Mouse (Mus musculus): ENCODE results near the gene Mfsd12. TPM values are rescaled to one million over a fixed set of nuclear protein-coding genes. Genes with fewer than 3 reads are reported as not detected.

Mfsd12 gene
- polyA plus RNA-seq (2015; fragmentation: Nextera tagmentation; extraction: Ambion mirVana) = 10.7 and 11.1 TPM in 2 replicates

GRCm38 (mm10) chr10:81356991-81357844 lies at the start of gene Mfsd12:
Gene Mfsd12 (plus strand): TSS chr10:81357491.
- no peaks in the 10 kb centered on the region for H3K27me3 ChIP-seq (replicated peaks)
- H3K9ac ChIP-seq = peak within 1 kb of the TSS; percentile 96
- H3K4me3 ChIP-seq = peak within 1 kb of the TSS; percentile 92
- 2% methylated on average over 79 of the region's 79 CpGs for WGBS
- peak within 1 kb of the TSS; percentile 99 for H3K4me2 ChIP-seq
- H3K9me3 ChIP-seq = no peaks in the 10 kb centered on the region
- H3K27ac ChIP-seq (replicated peaks) = peak within 1 kb of the TSS; percentile 70
- ATAC-seq (ENCODE audit: extremely low read depth, insufficient number of reproducible peaks, low FRiP score, low TSS enrichment) = peak; percentile 83
- H3K4me1 ChIP-seq = peaks cover 54% of the 10 kb centered on the region
- peaks cover 14% of the 10 kb centered on the region for H3K36me3 ChIP-seq

DNA sequence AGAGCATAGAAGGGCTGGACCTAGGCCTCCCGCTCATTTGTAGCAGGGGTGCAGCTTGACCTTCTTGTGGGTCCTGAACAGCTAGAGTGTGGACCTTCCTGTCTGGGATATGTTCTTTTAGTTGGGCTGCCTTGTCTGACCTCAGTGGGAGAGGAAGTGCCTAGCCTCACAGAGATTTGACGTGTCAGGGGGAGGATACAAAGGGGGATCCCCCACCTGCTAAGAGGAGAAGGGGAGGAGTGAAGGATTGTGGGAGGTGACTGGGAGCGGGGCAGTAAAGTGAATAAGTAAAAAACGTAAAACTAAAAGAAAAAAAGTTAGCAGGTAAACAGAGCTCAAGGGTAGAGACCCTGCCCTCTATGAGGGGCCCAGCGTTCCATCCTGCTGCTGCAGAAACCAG lies 47.7 kb upstream of the Mfsd12 start:
- WGBS = 89% methylated on average over 5 of the region's 5 CpGs
- H3K9me3 ChIP-seq = no peaks in the 10 kb centered on the region
- peaks cover 6% of the 10 kb centered on the region for H3K4me1 ChIP-seq
- H3K9ac ChIP-seq = no peak overlapping the region
- H3K27me3 ChIP-seq (replicated peaks) = no peaks in the 10 kb centered on the region
- ATAC-seq (ENCODE audit: extremely low read depth, insufficient number of reproducible peaks, low FRiP score, low TSS enrichment) = no peak
- peaks cover 91% of the 10 kb centered on the region for H3K36me3 ChIP-seq
- H3K4me3 ChIP-seq = no peak overlapping the region
- no peak overlapping the region for H3K4me2 ChIP-seq
- no peak overlapping the region for H3K27ac ChIP-seq (replicated peaks)

DNA sequence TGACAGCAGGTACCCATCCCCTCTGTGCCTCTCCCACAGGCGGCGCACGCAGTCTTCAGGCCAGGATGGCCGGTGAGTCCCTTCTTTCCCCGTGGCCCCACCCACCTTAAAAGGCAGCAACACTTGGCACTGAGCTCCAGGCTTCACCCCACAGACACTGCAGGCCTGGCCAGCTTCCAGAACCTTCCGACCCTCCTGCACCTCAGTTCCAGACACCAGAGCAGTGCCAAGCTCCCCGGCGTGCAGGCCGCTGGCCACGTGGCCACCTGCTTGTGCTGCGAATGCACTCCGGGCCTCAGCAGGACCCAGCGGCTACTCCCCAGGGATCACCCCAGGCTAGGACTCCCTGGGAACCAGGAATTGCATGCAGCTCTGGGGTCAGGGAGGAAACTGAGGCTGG lies 43.7 kb upstream of the Mfsd12 start:
- Histone ChIP-seq H3K4me1 (peaks cover 25% of the 10 kb centered on the region), H3K36me3 (peaks cover 90% of the 10 kb centered on the region), H3K4me3 (no peak overlapping the region), H3K27ac (replicated peaks) (no peak overlapping the region), H3K27me3 (replicated peaks) (no peaks in the 10 kb centered on the region), H3K9me3 (no peaks in the 10 kb centered on the region), H3K4me2 (no peak overlapping the region), H3K9ac (no peak overlapping the region)
- no peak for ATAC-seq (ENCODE audit: extremely low read depth, insufficient number of reproducible peaks, low FRiP score, low TSS enrichment)
- WGBS = 93% methylated on average over 13 of the region's 13 CpGs

DNA sequence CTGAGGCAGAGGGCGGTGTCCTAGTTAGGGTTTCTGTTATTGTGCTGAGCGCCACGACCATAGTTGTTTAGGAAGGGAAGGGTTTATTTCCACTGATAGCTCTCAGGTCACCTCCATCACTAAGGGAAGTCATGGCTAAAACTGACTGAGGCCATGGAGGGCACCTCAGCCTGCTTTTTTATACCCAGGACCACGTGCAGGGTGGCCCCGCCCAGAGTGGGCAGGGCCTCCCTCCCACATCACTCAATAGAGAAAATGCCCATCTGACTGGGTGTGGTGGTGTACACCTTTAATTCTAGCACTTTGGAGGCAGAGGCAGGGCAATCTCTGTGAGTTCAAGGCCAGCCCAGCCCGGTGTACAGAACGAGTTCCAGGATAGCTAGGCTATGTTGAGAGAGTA lies 43.1 kb upstream of the Mfsd12 start:
- Histone ChIP-seq H3K9me3 (no peaks in the 10 kb centered on the region), H3K4me3 (no peak overlapping the region), H3K27me3 (replicated peaks) (no peaks in the 10 kb centered on the region), H3K27ac (replicated peaks) (no peak overlapping the region), H3K4me1 (peaks cover 32% of the 10 kb centered on the region), H3K4me2 (no peak overlapping the region), H3K36me3 (peaks cover 87% of the 10 kb centered on the region), H3K9ac (no peak overlapping the region)
- 81% methylated on average over 7 of the region's 7 CpGs for WGBS
- no peak for ATAC-seq (ENCODE audit: extremely low read depth, insufficient number of reproducible peaks, low FRiP score, low TSS enrichment)

GRCm38 (mm10) chr10:81315587-81315986 lies 41.7 kb upstream of the Mfsd12 start:
- no peak overlapping the region for H3K27ac ChIP-seq (replicated peaks)
- H3K36me3 ChIP-seq = peaks cover 73% of the 10 kb centered on the region
- H3K9ac ChIP-seq = no peak overlapping the region
- H3K4me1 ChIP-seq = peaks cover 39% of the 10 kb centered on the region
- WGBS = 87% methylated on average over 16 of the region's 16 CpGs
- no peak for ATAC-seq (ENCODE audit: extremely low read depth, insufficient number of reproducible peaks, low FRiP score, low TSS enrichment)
- no peak overlapping the region for H3K4me3 ChIP-seq
- H3K9me3 ChIP-seq = no peaks in the 10 kb centered on the region
- no peaks in the 10 kb centered on the region for H3K27me3 ChIP-seq (replicated peaks)
- no peak overlapping the region for H3K4me2 ChIP-seq

DNA sequence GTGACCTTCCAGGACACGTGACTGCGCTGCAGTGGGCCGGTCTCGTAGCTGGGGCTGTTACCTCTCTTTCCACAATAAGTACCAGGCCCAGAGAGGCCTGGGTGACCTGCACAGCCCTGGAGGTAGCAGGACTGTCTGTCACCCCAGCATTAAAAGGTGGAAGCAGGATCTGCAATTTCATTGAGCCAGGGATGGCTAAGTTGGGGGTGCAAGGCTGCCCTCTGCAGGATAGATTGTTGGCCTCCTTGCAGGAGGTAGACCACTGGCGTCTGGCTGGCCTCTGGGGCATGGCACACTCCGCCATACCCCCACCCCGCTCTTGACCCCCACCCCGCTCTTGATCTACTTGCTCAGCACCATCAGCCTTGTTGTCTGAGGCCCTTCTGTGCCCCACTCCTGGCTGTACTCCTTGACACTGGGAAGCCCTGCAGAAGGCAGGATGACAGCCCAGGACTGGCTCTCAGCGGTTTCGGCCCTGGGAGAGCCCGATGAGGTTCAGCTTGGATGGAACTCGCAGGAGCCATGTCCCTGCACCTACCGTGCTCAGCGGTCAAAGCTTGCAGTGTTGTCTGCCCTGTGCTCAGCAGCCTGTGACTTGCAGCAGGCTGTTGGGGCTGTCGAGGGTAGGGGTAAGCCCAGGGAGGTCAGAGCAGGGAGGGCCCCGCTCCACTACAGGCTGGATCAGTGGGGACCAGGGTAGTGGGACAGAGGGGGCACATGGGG lies 40.8 kb upstream of the Mfsd12 start:
- Histone ChIP-seq H3K9ac (peak overlapping the region; percentile 76), H3K9me3 (no peaks in the 10 kb centered on the region), H3K4me2 (peak overlapping the region; percentile 64), H3K4me1 (peaks cover 40% of the 10 kb centered on the region), H3K36me3 (peaks cover 64% of the 10 kb centered on the region), H3K4me3 (peak overlapping the region; percentile 34), H3K27ac (replicated peaks) (0 out of 2 replicates have a peak overlapping the region, but pooled peaks have one; percentile 29), H3K27me3 (replicated peaks) (no peaks in the 10 kb centered on the region)
- no peak for ATAC-seq (ENCODE audit: extremely low read depth, insufficient number of reproducible peaks, low FRiP score, low TSS enrichment)
- 40% methylated on average over 16 of the region's 16 CpGs for WGBS

GRCm38 (mm10) chr10:81317273-81317672 lies 40.0 kb upstream of the Mfsd12 start:
- H3K4me2 ChIP-seq = peak overlapping the region; percentile 64
- no peak overlapping the region; the same call in 1 of the 2 replicates for H3K27ac ChIP-seq (replicated peaks)
- H3K9me3 ChIP-seq = no peaks in the 10 kb centered on the region
- no peaks in the 10 kb centered on the region for H3K27me3 ChIP-seq (replicated peaks)
- peaks cover 47% of the 10 kb centered on the region for H3K4me1 ChIP-seq
- H3K36me3 ChIP-seq = peaks cover 58% of the 10 kb centered on the region
- H3K9ac ChIP-seq = peak overlapping the region; percentile 76
- WGBS = 11% methylated on average over 20 of the region's 20 CpGs
- no peak for ATAC-seq (ENCODE audit: extremely low read depth, insufficient number of reproducible peaks, low FRiP score, low TSS enrichment)
- H3K4me3 ChIP-seq = peak overlapping the region; percentile 34

- peak overlapping the region; percentile 89; the same call in 1 of the 2 replicates for H3K27ac ChIP-seq (replicated peaks)
- H3K36me3 ChIP-seq = peaks cover 58% of the 10 kb centered on the region
- H3K4me3 ChIP-seq = peak overlapping the region; percentile 99
- H3K9ac ChIP-seq = peak overlapping the region; percentile 82
- no peaks in the 10 kb centered on the region for H3K9me3 ChIP-seq
- H3K4me1 ChIP-seq = peaks cover 52% of the 10 kb centered on the region
- 87% methylated on average over 13 of the region's 13 CpGs for WGBS
- H3K4me2 ChIP-seq = peak overlapping the region; percentile 94
- no peaks in the 10 kb centered on the region for H3K27me3 ChIP-seq (replicated peaks)
- ATAC-seq (ENCODE audit: extremely low read depth, insufficient number of reproducible peaks, low FRiP score, low TSS enrichment) = no peak
Measured at GRCm38 (mm10) chr10:81318589-81319329, 38.5 kb upstream of the Mfsd12 start.

DNA sequence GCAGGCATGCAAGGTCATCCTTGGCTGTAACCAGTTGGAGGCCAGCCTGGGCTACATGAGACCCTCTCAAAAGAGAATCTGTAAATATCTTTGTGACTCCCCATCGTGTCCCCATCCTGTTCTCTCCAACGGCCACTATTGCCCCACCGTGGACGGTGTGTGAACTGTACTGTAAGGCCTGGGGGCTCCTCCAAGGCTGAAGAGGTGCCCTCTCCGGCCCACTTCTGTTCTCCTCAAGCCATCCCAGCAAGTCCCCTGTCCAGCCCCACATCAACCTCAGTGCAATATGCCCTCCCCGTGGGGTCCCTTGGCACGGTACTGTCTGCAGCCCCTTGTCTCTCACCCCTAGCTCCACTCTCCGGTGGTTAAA lies 38.0 kb upstream of the Mfsd12 start:
- peaks cover 52% of the 10 kb centered on the region for H3K4me1 ChIP-seq
- no peaks in the 10 kb centered on the region for H3K9me3 ChIP-seq
- H3K27ac ChIP-seq (replicated peaks) = peak overlapping the region; percentile 89
- H3K27me3 ChIP-seq (replicated peaks) = no peaks in the 10 kb centered on the region
- WGBS = 32% methylated on average over 8 of the region's 8 CpGs
- no peak for ATAC-seq (ENCODE audit: extremely low read depth, insufficient number of reproducible peaks, low FRiP score, low TSS enrichment)
- peak overlapping the region; percentile 82 for H3K9ac ChIP-seq
- H3K4me3 ChIP-seq = peak overlapping the region; percentile 99
- peak overlapping the region; percentile 94 for H3K4me2 ChIP-seq
- H3K36me3 ChIP-seq = peaks cover 58% of the 10 kb centered on the region

- peak; percentile 74 for ATAC-seq (ENCODE audit: extremely low read depth, insufficient number of reproducible peaks, low FRiP score, low TSS enrichment)
- Histone ChIP-seq H3K4me3 (peak overlapping the region; percentile 99), H3K4me2 (peak overlapping the region; percentile 94), H3K36me3 (peaks cover 58% of the 10 kb centered on the region), H3K27ac (replicated peaks) (peak overlapping the region; percentile 89), H3K9ac (peak overlapping the region; percentile 82), H3K4me1 (peaks cover 52% of the 10 kb centered on the region), H3K9me3 (no peaks in the 10 kb centered on the region), H3K27me3 (replicated peaks) (no peaks in the 10 kb centered on the region)
- 2% methylated on average over 38 of the region's 38 CpGs for WGBS
Measured at GRCm38 (mm10) chr10:81319741-81320549, 37.3 kb upstream of the Mfsd12 start.
